Mouse (Mus musculus): Measurements from ENCODE around the gene Fam20c. TPM values are rescaled to one million over a fixed set of nuclear protein-coding genes. Genes with fewer than 3 reads are reported as not detected.
A peak's percentile ranks its signal among the peaks of the same experiment; 100 is the strongest.

Gene Fam20c
- polyA plus RNA-seq (2015; fragmentation: Nextera tagmentation; extraction: Ambion mirVana), result 6.1 and 6.2 TPM in 2 replicates

- ATAC-seq (ENCODE audit: borderline replicate concordance, extremely low read depth, low FRiP score, low TSS enrichment), result peak; percentile 90
- H3K27me3 ChIP-seq, result peaks cover 51% of the 10 kb centered on the region
- peak within 1 kb of the TSS; percentile 97 for H3K4me2 ChIP-seq
- peak within 1 kb of the TSS; percentile 73 for H3K9ac ChIP-seq
- H3K9me3 ChIP-seq, result no peaks in the 10 kb centered on the region
- H3K36me3 ChIP-seq, result no peaks in the 10 kb centered on the region
- WGBS, result under 1% methylated on average over 91 of the region's 98 CpGs
- H3K4me1 ChIP-seq, result peaks cover 44% of the 10 kb centered on the region
- peak within 1 kb of the TSS; percentile 68 for H3K4me3 ChIP-seq
- H3K27ac ChIP-seq, result peak within 1 kb of the TSS; percentile 92
These were observed at the start of gene Fam20c for GRCm38 (mm10) chr5:138754303-138755120. Gene Fam20c, plus strand, starts transcription at chr5:138754514.

- Histone ChIP-seq H3K27me3 (no peaks in the 10 kb centered on the region), H3K4me2 (no peak overlapping the region), H3K9me3 (no peaks in the 10 kb centered on the region), H3K4me3 (no peak overlapping the region), H3K36me3 (no peaks in the 10 kb centered on the region), H3K9ac (no peak overlapping the region), H3K27ac (no peak overlapping the region), H3K4me1 (no peaks in the 10 kb centered on the region)
- no peak for ATAC-seq (ENCODE audit: borderline replicate concordance, extremely low read depth, low FRiP score, low TSS enrichment)
These were observed 46.9 kb upstream of the Fam20c start for GRCm38 (mm10) chr5:138707367-138707766.

GRCm38 (mm10) chr5:138708591-138708990 lies 45.7 kb upstream of the Fam20c start:
- H3K4me3 ChIP-seq, result no peak overlapping the region
- H3K4me1 ChIP-seq, result no peaks in the 10 kb centered on the region
- H3K36me3 ChIP-seq, result no peaks in the 10 kb centered on the region
- H3K9me3 ChIP-seq, result no peaks in the 10 kb centered on the region
- H3K27me3 ChIP-seq, result no peaks in the 10 kb centered on the region
- H3K27ac ChIP-seq, result no peak overlapping the region
- no peak overlapping the region for H3K4me2 ChIP-seq
- H3K9ac ChIP-seq, result no peak overlapping the region
- no peak for ATAC-seq (ENCODE audit: borderline replicate concordance, extremely low read depth, low FRiP score, low TSS enrichment)

- H3K27me3 ChIP-seq, result no peaks in the 10 kb centered on the region
- H3K4me3 ChIP-seq, result no peak overlapping the region
- no peaks in the 10 kb centered on the region for H3K9me3 ChIP-seq
- H3K36me3 ChIP-seq, result no peaks in the 10 kb centered on the region
- peaks cover 4% of the 10 kb centered on the region; the same call in 1 of the 2 replicates for H3K4me1 ChIP-seq
- no peak for ATAC-seq (ENCODE audit: borderline replicate concordance, extremely low read depth, low FRiP score, low TSS enrichment)
- H3K9ac ChIP-seq, result no peak overlapping the region
- no peak overlapping the region for H3K4me2 ChIP-seq
- H3K27ac ChIP-seq, result no peak overlapping the region
- WGBS, result 22% methylated on average over 14 of the region's 14 CpGs
These were observed 38.7 kb upstream of the Fam20c start for GRCm38 (mm10) chr5:138715561-138716095.

- Histone ChIP-seq H3K4me2 (no peak overlapping the region), H3K27me3 (no peaks in the 10 kb centered on the region), H3K36me3 (no peaks in the 10 kb centered on the region), H3K9me3 (no peaks in the 10 kb centered on the region), H3K27ac (no peak overlapping the region), H3K9ac (no peak overlapping the region), H3K4me3 (no peak overlapping the region), H3K4me1 (peaks cover 4% of the 10 kb centered on the region; the same call in 1 of the 2 replicates)
- 35% methylated on average over 13 of the region's 13 CpGs for WGBS
- ATAC-seq (ENCODE audit: borderline replicate concordance, extremely low read depth, low FRiP score, low TSS enrichment), result no peak
These were observed 33.8 kb upstream of the Fam20c start for GRCm38 (mm10) chr5:138720329-138721190.

DNA sequence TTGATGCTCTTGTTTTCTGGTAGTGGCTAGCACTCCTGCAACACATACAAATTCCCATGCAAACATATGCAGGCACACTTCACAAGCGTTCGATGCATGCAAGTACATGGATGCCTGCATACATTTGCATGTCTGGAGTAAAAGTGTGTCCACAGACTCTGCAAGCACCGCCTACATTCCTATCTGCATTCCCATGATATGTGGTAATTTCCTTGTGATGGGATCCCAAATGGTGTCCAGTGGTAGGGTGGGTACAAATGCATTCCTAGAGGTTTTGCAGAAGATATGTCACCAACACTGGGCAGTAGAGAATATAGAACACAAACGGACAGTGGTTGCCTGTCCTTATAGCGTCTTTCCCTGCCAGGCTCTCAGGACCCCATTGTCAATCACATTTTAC lies 29.9 kb upstream of the Fam20c start:
- no peak for ATAC-seq (ENCODE audit: borderline replicate concordance, extremely low read depth, low FRiP score, low TSS enrichment)
- Histone ChIP-seq H3K4me1 (peaks cover 4% of the 10 kb centered on the region; the same call in 1 of the 2 replicates), H3K4me2 (no peak overlapping the region), H3K27ac (no peak overlapping the region), H3K36me3 (no peaks in the 10 kb centered on the region), H3K4me3 (no peak overlapping the region), H3K9ac (no peak overlapping the region), H3K27me3 (no peaks in the 10 kb centered on the region), H3K9me3 (no peaks in the 10 kb centered on the region)
- WGBS, result 81% methylated on average over 5 of the region's 5 CpGs

GRCm38 (mm10) chr5:138725151-138725550 lies 29.2 kb upstream of the Fam20c start:
- Histone ChIP-seq H3K36me3 (no peaks in the 10 kb centered on the region), H3K4me2 (no peak overlapping the region), H3K27me3 (no peaks in the 10 kb centered on the region), H3K4me3 (no peak overlapping the region), H3K9ac (no peak overlapping the region), H3K9me3 (no peaks in the 10 kb centered on the region), H3K27ac (no peak overlapping the region), H3K4me1 (peaks cover 4% of the 10 kb centered on the region; the same call in 1 of the 2 replicates)
- ATAC-seq (ENCODE audit: borderline replicate concordance, extremely low read depth, low FRiP score, low TSS enrichment), result no peak
- 53% methylated on average over 7 of the region's 7 CpGs for WGBS

DNA sequence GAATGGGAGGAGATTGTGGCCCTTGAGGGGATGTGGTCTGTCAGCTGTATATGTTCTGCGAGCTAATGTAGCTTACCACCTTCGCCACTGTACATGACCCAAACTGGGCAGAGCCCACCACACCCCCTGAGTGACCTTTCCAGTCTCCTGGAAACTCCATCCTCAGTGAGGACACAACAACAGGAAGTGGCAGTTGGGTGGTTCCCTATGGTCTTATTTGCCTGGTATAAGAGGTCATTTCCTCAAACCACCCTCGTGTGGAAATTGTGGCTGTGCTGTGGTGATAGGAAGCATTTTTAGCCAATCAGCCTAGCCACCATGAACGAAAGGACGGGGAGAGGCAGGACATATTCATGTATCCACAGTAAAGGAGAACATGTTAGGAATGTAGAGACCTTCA lies 23.5 kb upstream of the Fam20c start:
- ATAC-seq (ENCODE audit: borderline replicate concordance, extremely low read depth, low FRiP score, low TSS enrichment), result no peak
- Histone ChIP-seq H3K4me2 (no peak overlapping the region), H3K9me3 (no peaks in the 10 kb centered on the region), H3K9ac (no peak overlapping the region), H3K36me3 (no peaks in the 10 kb centered on the region), H3K27ac (no peak overlapping the region), H3K27me3 (no peaks in the 10 kb centered on the region), H3K4me3 (no peak overlapping the region), H3K4me1 (no peaks in the 10 kb centered on the region)
- WGBS, result 57% methylated on average over 5 of the region's 5 CpGs

- H3K9me3 ChIP-seq, result no peaks in the 10 kb centered on the region
- H3K36me3 ChIP-seq, result no peaks in the 10 kb centered on the region
- no peak overlapping the region for H3K9ac ChIP-seq
- no peak overlapping the region for H3K4me3 ChIP-seq
- 77% methylated on average over 11 of the region's 11 CpGs for WGBS
- 0 out of 2 replicates have a peak overlapping the region, but pooled peaks have one; percentile 14 for H3K4me2 ChIP-seq
- no peaks in the 10 kb centered on the region for H3K4me1 ChIP-seq
- 0 out of 2 replicates have a peak, but pooled peaks have one; percentile 19 for ATAC-seq (ENCODE audit: borderline replicate concordance, extremely low read depth, low FRiP score, low TSS enrichment)
- H3K27me3 ChIP-seq, result no peaks in the 10 kb centered on the region
- H3K27ac ChIP-seq, result no peak overlapping the region
These were observed 20.9 kb upstream of the Fam20c start for GRCm38 (mm10) chr5:138733317-138733899.

- H3K4me3 ChIP-seq, result no peak overlapping the region
- H3K36me3 ChIP-seq, result no peaks in the 10 kb centered on the region
- no peaks in the 10 kb centered on the region for H3K9me3 ChIP-seq
- H3K27me3 ChIP-seq, result no peaks in the 10 kb centered on the region
- H3K9ac ChIP-seq, result no peak overlapping the region
- 82% methylated on average over 18 of the region's 18 CpGs for WGBS
- no peaks in the 10 kb centered on the region for H3K4me1 ChIP-seq
- peak; percentile 35; the same call in 1 of the 2 replicates for ATAC-seq (ENCODE audit: borderline replicate concordance, extremely low read depth, low FRiP score, low TSS enrichment)
- H3K4me2 ChIP-seq, result 0 out of 2 replicates have a peak overlapping the region, but pooled peaks have one; percentile 14
- H3K27ac ChIP-seq, result no peak overlapping the region
These were observed 20.3 kb upstream of the Fam20c start for GRCm38 (mm10) chr5:138734018-138734417.

- Histone ChIP-seq H3K27me3 (no peaks in the 10 kb centered on the region), H3K9me3 (no peaks in the 10 kb centered on the region), H3K4me1 (no peaks in the 10 kb centered on the region), H3K4me2 (no peak overlapping the region), H3K27ac (no peak overlapping the region), H3K9ac (no peak overlapping the region), H3K4me3 (no peak overlapping the region), H3K36me3 (no peaks in the 10 kb centered on the region)
- WGBS, result 79% methylated on average over 8 of the region's 8 CpGs
- no peak for ATAC-seq (ENCODE audit: borderline replicate concordance, extremely low read depth, low FRiP score, low TSS enrichment)
These were observed 19.0 kb upstream of the Fam20c start for GRCm38 (mm10) chr5:138735201-138735757.

All from lung, embryonic 15.5 days (tissue).